Mouse (Mus musculus) heart, adult 10 weeks (tissue): ENCODE data around the gene Mxd3. TPM values are rescaled to one million over a fixed set of nuclear protein-coding genes. Genes with fewer than 3 reads are reported as not detected.

ENCODE experiments used
- polyA plus RNA-seq: library from polyadenylated mRNA; stranded (reverse); fragments of 350-450 nt; fragmentation: Illumina TruSeq; extraction: RNeasy Lipid Tissue Mini Kit (QIAGEN cat#74804); gene quantifications from one replicate; pipeline ENCODE4 v1.2.3, GENCODE M21; 2014; ENCODE audit warnings: low read depth, low replicate concordance

Gene Mxd3
- not detected for polyA plus RNA-seq

DNA sequence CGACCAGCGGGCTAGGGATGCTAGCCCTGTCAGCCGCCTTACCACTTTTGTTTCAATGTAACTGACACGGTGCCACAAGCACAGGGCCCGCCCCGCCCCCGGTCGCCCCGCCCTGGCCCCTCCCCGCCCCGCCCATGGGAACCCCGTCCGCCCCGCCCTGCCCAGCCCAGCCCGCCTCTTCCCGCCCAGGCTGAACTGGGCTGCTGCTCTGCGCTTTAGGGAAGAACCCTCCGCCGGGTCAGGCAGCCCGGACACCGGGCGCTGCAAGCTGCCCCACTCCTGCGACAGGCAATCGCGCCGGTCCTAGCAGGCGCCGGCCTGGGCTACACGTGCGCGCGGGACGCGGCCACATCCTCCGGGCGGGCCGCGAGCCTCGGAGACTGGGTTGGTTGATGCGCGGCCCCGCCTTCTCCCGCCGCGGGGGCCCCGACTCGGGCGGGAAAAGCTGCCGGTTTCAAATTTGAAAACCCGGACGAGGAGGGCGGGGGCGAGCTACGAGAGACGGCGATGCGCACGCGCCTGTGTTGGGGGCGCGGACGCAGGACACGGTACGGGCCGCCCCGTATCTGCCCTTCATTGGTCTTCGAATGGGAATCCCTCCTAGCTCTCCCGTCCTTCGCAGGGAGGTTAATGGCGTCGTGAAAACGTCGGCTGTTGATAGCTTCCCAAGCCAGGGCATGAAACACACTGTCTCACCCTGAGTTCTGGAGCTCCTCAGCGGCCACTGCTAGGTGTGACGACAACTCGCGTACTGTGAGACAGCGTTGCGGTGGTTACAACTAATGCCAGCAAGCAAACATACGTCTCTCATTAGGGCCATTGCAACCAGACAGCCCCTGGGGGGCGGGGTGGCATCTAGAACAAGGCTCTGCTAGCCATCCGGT lies at the start of gene Mxd3:
Gene Mxd3 (minus strand): TSS at position 141 of the 884 bp plus-strand sequence.

DNA sequence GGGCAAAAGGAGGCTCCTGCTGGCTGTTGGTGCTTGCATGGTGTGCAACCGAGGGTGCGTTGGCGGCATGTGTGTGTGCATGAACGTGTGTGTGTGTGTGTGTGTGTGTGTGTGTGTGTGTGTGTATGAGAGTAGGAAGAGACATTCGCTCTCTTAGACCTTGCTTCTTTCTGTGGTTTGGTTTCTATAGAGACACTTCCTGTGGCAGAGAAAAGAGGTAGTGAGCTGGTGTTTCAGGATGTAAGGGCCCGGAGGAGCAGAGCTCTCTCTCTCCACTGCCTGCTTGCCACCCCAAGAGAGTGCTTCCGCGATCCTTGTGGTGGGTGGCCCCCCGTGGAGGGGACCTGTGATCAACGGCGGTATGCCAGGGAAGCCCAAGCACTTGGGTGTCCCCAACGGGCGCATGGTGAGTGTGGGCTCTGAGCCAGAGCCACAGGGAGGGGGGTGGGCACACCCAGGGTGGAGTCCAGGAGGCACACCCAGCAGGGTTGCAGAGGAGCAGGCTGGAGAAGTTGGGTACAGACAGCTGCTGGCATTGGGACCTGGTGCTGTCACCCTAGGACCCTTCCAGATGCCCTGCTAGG lies 40.0 kb upstream of the Mxd3 start, which contains the start of gene Rgs14:
Gene Rgs14 (plus strand): TSS at position 202 of the 584 bp plus-strand sequence.

DNA sequence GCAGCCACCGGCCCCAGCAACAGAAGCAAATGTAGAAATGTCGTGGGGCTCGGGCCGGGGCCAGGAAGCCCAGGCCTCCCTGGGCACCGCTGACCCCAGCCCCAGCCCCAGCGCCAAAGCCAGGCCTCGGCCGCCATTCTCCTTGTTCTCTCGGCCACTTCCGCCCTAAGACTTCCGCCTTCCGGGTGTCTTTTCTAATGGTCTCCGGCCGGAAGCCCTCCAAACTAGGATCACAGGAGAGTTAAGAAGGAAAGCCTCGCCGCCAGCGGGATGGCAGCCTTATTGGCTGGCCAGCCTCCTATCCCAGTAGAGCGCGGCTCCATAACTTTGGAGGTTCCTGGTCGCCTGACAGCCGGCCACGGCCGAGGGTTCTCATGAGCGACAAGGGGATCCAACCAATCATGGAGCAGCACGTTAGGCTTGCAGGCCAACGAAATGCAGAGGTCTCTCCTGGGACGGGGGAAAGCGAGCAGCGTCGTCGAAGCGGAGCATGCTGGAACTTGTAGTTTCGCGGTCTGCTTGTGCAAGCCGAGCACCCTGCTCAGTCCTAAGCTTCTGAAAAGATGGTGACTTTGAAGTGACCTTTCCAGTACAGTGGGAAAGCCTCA lies 32.9 kb upstream of the Mxd3 start, which contains the start of gene Lman2:
Gene Lman2 (minus strand): TSS at position 331 of the 608 bp plus-strand sequence.

DNA sequence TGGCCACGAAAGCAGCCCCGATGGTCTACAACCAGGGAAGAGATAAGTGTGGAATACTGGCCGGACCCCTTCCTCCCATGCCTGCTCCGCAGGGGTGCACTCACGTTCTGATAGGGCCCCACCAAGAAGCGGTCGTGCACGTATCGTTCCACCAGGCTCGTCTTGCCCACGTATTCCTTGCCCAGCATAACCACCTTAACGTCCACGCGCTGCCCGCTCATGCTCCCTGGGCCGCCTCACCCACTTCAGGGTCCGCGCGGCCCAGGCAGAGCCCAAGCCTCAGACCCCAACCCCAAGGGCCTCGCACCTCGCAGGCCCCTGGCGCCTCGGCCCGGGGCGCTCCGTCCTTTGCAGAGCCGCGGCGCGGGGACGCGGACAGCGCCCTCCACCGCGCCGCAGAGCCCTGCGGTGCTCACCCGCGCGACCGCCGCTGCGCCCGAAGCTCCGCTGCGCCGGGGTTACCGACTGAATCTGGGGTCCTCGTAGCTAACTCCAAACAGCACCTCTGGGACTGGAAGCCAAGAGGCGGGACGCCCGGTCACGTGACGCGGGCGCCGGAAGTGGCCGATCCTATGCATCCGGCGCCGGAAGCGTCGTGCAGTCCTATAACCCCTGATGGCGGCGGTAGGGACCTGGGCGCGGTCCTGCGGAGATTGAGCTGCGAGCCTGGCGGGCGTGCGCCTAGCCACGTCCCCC lies 8.0 kb downstream of the Mxd3 start, which contains the start of gene Rab24:
Gene Rab24 (minus strand): TSS at position 513 of the 696 bp plus-strand sequence.

DNA sequence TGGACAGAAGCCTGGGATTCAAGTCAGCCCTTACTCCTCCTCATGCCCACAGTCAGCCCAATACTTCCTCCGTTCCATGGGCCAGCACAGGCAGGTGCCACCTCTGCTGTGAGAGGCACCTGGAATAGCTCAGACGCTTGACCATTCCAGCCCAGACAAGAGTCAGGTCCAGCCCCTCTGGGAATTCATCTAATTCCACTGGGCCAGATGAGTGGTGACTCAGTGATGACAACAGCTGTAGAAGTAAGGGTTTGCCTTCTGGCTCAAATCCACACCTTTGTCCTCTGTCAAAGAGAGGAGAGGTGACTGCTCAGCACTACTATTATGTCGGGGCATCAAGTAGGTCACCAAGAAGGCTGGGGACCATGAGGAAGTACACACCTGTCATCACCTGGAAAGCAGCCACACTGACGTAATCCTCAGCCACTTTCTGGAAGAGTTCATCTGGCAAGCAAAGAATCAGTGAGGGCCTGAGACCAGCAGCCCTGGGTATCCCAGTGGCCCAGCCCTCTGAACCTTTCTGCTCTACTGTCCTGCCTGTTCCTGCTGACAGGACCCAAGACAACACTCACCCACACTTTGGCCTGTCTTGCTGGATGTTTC lies 9.6 kb downstream of the Mxd3 start, which contains the start of gene Prelid1:
Gene Prelid1 (plus strand): TSS at position 570 of the 603 bp plus-strand sequence.

Other genes with a start within 250 kb of the Mxd3 start
- 22.7 TPM for gene Uimc1, start 229.5 kb downstream of the Mxd3 start, polyA plus RNA-seq
- gene Zfp346, start 224.5 kb downstream of the Mxd3 start, polyA plus RNA-seq = 35.0 TPM
- gene Gm17617, start 196.3 kb downstream of the Mxd3 start, polyA plus RNA-seq = not detected
- gene Fgfr4, start 177.2 kb downstream of the Mxd3 start, polyA plus RNA-seq = 0.21 TPM
- gene Nsd1, start 120.0 kb downstream of the Mxd3 start, polyA plus RNA-seq = 22.6 TPM
- 35.7 TPM for gene Prelid1, start 9.3 kb downstream of the Mxd3 start, polyA plus RNA-seq
- gene Rab24, start 7.9 kb downstream of the Mxd3 start, polyA plus RNA-seq = 62.0 TPM
- gene Lman2, start 33.0 kb upstream of the Mxd3 start, polyA plus RNA-seq = 50.8 TPM
- gene Rgs14, start 39.9 kb upstream of the Mxd3 start, polyA plus RNA-seq = 0.58 TPM
- gene Slc34a1, start 68.4 kb upstream of the Mxd3 start, polyA plus RNA-seq = not detected
- gene Pfn3, start 85.4 kb upstream of the Mxd3 start, polyA plus RNA-seq = not detected
- gene F12, start 97.0 kb upstream of the Mxd3 start, polyA plus RNA-seq = not detected
- gene Grk6, start 115.2 kb upstream of the Mxd3 start, polyA plus RNA-seq = 19.9 TPM
- not detected for gene Prr7, start 134.4 kb upstream of the Mxd3 start, polyA plus RNA-seq
- gene Dbn1, start 158.3 kb upstream of the Mxd3 start, polyA plus RNA-seq = 7.0 TPM
- gene Pdlim7, start 183.9 kb upstream of the Mxd3 start, polyA plus RNA-seq = 65.4 TPM
- gene Dok3, start 199.5 kb upstream of the Mxd3 start, polyA plus RNA-seq = 2.6 TPM
- 15.0 TPM for gene Ddx41, start 206.8 kb upstream of the Mxd3 start, polyA plus RNA-seq
- 48.4 TPM for gene Fam193b, start 241.3 kb upstream of the Mxd3 start, polyA plus RNA-seq
- 97.7 TPM for gene Tmed9, start 243.9 kb upstream of the Mxd3 start, polyA plus RNA-seq